Mouse (Mus musculus): Measurements from ENCODE around the gene Hdc. TPM values are rescaled to one million over a fixed set of nuclear protein-coding genes. Genes with fewer than 3 reads are reported as not detected.
"Not testable (repeated sequence)": the region's sequence is repeated elsewhere in the genome, so short reads cannot be mapped to it uniquely, and the experiment has no call there.

The Hdc gene
- 10 to 100 TPM in 1 of 2 experiments, 1 to 10 TPM in 1; 2.6 to 25.9 TPM for total RNA-seq (2021)
- long read RNA-seq, experiment 1, transcript Hdc-201 (12 exons, 2,392 nt), result major isoform, 17 of 25 reads
- long read RNA-seq, experiment 1, partial matches to known transcripts, result 5 of 25 reads
- long read RNA-seq, experiment 1, other reads (novel, unspliced or antisense), result 2 of 25 reads
- long read RNA-seq, experiment 2, partial matches to known transcripts, result 0 of 2 reads
- long read RNA-seq, experiment 2, other reads (novel, unspliced or antisense), result 0 of 2 reads

- DNase-seq, result peak in 1 of 2 experiments; percentile 15
Measured at GRCm38 (mm10) chr2:126619249-126619704, at the start of gene Hdc. TSS of gene Hdc (minus strand) at chr2:126619299.

GRCm38 (mm10) chr2:126668621-126669252 is 49.6 kb upstream of the Hdc start:
- no peak for DNase-seq

- DNase-seq, result no peak
Measured at GRCm38 (mm10) chr2:126665984-126666383, 46.9 kb upstream of the Hdc start.

- DNase-seq, result peak; percentile 10 to 34
Measured at GRCm38 (mm10) chr2:126663481-126663880, 44.4 kb upstream of the Hdc start.

DNA sequence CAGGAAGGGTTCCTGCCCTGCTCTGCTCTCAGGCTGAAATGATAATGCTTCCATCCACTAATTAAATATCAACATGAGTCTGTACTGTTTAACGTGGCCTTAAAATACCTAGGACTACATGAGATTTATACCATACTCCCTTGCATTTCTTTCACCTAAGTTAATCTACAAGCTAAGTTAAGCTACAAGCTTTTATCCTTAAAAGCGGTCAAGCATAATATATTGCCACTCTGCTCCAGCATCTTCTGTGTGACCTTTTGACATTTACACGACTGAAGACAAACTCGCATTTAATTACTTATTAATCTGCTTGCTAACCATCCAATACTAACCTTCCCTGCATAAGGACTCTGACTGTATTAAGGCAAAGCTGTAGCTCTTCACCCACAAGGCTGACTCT is 33.8 kb upstream of the Hdc start:
- DNase-seq, result no peak

GRCm38 (mm10) chr2:126647762-126648161 is 28.7 kb upstream of the Hdc start:
- no peak for DNase-seq

DNA sequence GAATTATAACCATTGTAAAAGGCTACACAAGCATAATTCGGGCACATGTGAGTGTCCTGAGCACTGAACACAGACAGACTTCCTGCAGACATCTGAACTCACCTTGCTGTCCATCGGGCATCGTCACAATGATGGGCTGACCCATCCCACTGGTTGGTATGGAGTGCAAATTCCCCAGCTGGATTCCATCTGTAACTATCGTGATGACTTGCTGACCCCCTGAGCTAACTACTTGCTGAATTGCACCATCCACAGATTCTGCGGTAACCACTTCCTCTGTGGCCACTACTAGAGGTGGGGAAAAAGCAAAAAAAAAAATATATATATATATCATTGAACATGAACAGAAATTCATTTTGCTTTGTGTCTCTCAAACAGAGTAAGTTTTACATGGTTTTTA is 27.4 kb upstream of the Hdc start:
- DNase-seq, result no peak

GRCm38 (mm10) chr2:126644768-126645167 is 25.7 kb upstream of the Hdc start:
- DNase-seq, result no peak

DNA sequence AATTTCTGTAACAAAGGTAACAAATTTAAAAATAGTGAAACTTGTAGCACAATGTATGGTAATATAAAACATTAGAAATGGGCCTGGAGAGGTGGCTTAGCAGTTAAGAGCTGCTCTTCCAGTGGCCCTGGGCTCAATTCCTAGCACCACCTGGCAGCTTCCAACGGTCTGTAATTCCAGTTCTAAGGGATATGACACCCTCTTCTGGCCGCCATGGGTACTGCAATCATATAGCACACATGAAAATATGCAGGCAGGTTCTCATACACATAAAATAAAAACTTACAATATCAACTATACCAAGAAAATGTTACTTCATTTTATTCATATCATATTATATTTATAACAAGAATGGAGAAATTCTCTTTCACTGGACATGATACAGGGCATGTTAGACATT is 21.2 kb upstream of the Hdc start:
- no peak for DNase-seq

GRCm38 (mm10) chr2:126635939-126636823 is 17.1 kb upstream of the Hdc start:
- DNase-seq, result peak; percentile 4 to 36

GRCm38 (mm10) chr2:126633165-126633564 is 14.1 kb upstream of the Hdc start:
- no peak for DNase-seq

GRCm38 (mm10) chr2:126628455-126628995 is 9.4 kb upstream of the Hdc start:
- no peak for DNase-seq

- no peak for DNase-seq
Measured at GRCm38 (mm10) chr2:126623138-126623537, 4.0 kb upstream of the Hdc start.

DNA sequence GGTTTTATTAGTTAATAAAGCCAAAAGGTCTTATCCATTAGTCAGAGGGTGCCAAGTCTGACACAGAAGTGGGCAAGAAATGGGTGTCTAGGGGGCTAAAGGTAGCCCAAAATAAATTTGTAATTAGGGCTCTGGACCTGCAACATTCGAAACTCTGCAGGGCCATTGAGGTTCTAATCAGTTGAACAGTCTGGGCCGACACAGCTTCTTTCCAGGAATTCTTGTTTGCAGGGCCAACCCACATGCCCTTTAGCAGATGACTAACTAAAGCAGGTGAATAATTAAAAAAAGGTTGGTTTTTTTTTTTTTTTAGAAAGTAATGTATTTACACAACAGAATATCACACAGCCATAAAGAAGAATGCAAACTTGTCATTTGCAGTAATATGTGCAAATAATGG is 3.4 kb upstream of the Hdc start:
- no peak for DNase-seq

GRCm38 (mm10) chr2:126618470-126619179 is 474 bp downstream of the Hdc start:
- peak; percentile 24 to 32 for DNase-seq

DNA sequence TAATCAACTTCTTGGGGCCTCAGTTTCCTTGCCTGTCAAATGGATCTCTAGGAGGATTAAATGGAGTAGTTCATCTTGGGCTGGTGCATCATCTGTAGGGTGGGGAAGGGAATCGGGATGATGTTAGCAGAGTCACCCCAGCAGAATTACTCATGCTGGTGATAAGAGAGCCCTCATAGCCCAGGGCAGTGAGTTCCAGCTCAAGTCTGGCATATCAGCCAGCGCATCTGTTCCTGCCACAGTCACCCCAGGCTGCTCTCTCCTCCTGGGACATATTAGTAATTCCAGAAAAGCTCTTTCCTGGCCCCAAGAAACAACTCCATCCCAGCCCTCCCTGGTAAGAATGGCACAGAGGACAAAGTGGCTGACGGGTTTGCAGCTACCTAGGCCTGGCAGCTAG is 3.7 kb downstream of the Hdc start:
- no peak for DNase-seq

DNA sequence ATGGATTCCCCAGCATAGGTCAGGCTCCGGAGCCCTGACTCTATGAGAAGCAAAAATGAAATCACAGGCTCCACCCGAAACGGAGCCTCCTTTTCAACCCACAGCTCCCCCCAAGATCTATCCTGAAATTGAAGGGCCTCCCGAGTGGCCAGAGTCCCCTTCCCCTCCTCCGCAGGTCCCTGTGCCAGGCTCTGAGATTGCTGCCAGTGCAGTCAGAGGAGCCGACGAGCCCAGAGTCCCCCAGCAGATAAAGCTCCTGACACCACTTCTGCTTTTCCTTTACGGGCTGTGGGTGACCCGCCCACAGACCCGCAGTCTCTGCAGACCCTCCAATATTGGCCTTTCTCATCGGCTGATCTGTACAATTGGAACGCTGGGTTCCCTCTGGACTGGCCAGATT is 9.5 kb downstream of the Hdc start:
- not testable (repeated sequence) for DNase-seq

- DNase-seq, result no peak
Measured at GRCm38 (mm10) chr2:126607553-126608203, 11.4 kb downstream of the Hdc start.

- DNase-seq, result no peak
Measured at GRCm38 (mm10) chr2:126606688-126607062, 12.4 kb downstream of the Hdc start.

DNA sequence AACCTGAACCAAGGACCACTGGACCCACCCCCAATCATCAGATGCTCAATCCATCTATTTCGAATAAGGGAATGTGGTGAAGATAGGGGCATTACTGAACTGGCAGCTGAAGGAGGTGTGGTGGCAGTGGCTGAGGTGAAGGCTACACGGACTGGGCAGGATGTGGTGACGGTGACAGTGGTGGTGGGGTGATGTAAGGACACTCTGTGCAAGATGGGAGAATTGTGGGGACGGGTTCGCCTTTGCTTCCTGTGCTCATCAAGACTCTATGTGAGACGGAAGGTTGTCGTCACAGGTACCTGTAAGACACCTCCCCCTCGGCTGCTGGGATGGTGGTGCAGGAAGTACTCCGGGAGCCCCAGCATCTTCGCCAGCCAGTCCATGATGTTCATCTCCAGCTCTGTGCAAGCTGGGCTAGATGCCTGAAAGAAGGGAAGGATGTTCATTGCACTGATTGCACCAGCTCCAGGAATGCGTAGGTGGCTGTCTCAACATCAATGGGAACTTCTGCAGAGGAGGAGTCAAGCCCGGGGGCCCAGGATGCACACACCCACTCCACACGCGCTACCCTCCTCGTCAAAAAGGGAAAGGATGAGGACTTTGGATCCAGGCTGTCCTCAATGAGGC is 12.9 kb downstream of the Hdc start:
- no peak for DNase-seq

All from adrenal gland, postnatal 36 days (tissue).